Mouse (Mus musculus): ENCODE results near the gene Mrpl23. TPM values are rescaled to one million over a fixed set of nuclear protein-coding genes. Genes with fewer than 3 reads are reported as not detected.

The Mrpl23 gene
- polyA plus RNA-seq (2015; fragmentation: Nextera tagmentation; extraction: Ambion mirVana) = 14.2 and 20.0 TPM in 2 replicates

- WGBS = 5% methylated on average over 17 of the region's 17 CpGs
- peaks cover 34% of the 10 kb centered on the region for H3K4me1 ChIP-seq (ENCODE audit: control insufficient read depth, insufficient read depth, low read length)
Measured at GRCm38 (mm10) chr7:142532671-142533058, at the start of gene Mrpl23. Mrpl23 (plus strand) TSS chr7:142532686.

GRCm38 (mm10) chr7:142483136-142483535, 49.4 kb upstream of the Mrpl23 start:
- Histone ChIP-seq H3K4me1 (ENCODE audit: control insufficient read depth, insufficient read depth, low read length) (peaks cover 65% of the 10 kb centered on the region), H3K4me2 (ENCODE audit: low read depth, low read length) (no peak overlapping the region), H3K36me3 (ENCODE audit: control insufficient read depth, insufficient read depth) (no peaks in the 10 kb centered on the region), H3K9me3 (replicated peaks; ENCODE audit: control insufficient read depth, low read length) (no peaks in the 10 kb centered on the region), H3K27ac (ENCODE audit: low read length) (peak overlapping the region; percentile 86), H3K27me3 (ENCODE audit: control insufficient read depth, insufficient read depth, low read length) (no peaks in the 10 kb centered on the region), H3K4me3 (ENCODE audit: low read length) (no peak overlapping the region), H3K9ac (ENCODE audit: low read length) (peak overlapping the region; percentile 82)
- WGBS = 15% methylated on average over 11 of the region's 11 CpGs
- peak; percentile 38 for ATAC-seq (replicated peaks; ENCODE audit: extremely low read depth, insufficient read depth, low FRiP score)

More at GRCm38 (mm10) chr7:142532671-142533058, at the start of gene Mrpl23:
- H3K4me2 ChIP-seq (ENCODE audit: low read depth, low read length) = peak within 1 kb of the TSS; percentile 83
- H3K36me3 ChIP-seq (ENCODE audit: control insufficient read depth, insufficient read depth) = 0 out of 2 replicates have a peak, but pooled peaks cover 5% of the 10 kb centered on the region
- peak; percentile 45 for ATAC-seq (replicated peaks; ENCODE audit: extremely low read depth, insufficient read depth, low FRiP score)
- peak within 1 kb of the TSS; percentile 97 for H3K27ac ChIP-seq (ENCODE audit: low read length)
- no peaks in the 10 kb centered on the region for H3K9me3 ChIP-seq (replicated peaks; ENCODE audit: control insufficient read depth, low read length)
- H3K4me3 ChIP-seq (ENCODE audit: low read length) = peak within 1 kb of the TSS; percentile 78
- H3K9ac ChIP-seq (ENCODE audit: low read length) = peak within 1 kb of the TSS; percentile 88
- H3K27me3 ChIP-seq (ENCODE audit: control insufficient read depth, insufficient read depth, low read length) = no peaks in the 10 kb centered on the region

GRCm38 (mm10) chr7:142484780-142485179, 47.7 kb upstream of the Mrpl23 start:
- Histone ChIP-seq H3K36me3 (ENCODE audit: control insufficient read depth, insufficient read depth) (no peaks in the 10 kb centered on the region), H3K4me2 (ENCODE audit: low read depth, low read length) (no peak overlapping the region), H3K27ac (ENCODE audit: low read length) (peak overlapping the region; percentile 86), H3K9me3 (replicated peaks; ENCODE audit: control insufficient read depth, low read length) (no peaks in the 10 kb centered on the region), H3K4me3 (ENCODE audit: low read length) (no peak overlapping the region), H3K9ac (ENCODE audit: low read length) (no peak overlapping the region), H3K4me1 (ENCODE audit: control insufficient read depth, insufficient read depth, low read length) (peaks cover 61% of the 10 kb centered on the region), H3K27me3 (ENCODE audit: control insufficient read depth, insufficient read depth, low read length) (no peaks in the 10 kb centered on the region)
- no peak for ATAC-seq (replicated peaks; ENCODE audit: extremely low read depth, insufficient read depth, low FRiP score)
- 76% methylated on average over 12 of the region's 12 CpGs for WGBS

DNA sequence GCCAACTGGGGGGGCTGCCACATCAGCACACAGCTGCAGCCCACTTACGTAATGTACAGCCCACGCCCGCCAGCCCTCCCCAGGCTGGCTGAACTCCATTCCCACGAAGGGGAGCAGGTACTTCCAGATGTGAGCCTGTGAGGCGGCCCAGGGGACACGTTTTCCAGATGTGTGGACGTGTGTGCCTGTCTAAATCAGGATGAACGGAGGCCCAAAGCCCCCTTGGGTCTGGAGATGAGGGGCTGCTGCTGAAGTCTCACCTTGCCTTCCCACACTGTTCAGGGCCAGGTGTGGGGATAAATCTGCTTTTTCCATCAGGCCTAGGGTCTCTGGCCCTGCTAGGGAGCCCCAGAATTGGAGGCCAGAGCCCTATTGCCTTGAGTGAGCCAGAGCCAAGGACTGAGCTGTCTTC, 45.7 kb upstream of the Mrpl23 start:
- Histone ChIP-seq H3K9ac (ENCODE audit: low read length) (peak overlapping the region; percentile 59), H3K4me1 (ENCODE audit: control insufficient read depth, insufficient read depth, low read length) (peaks cover 42% of the 10 kb centered on the region), H3K36me3 (ENCODE audit: control insufficient read depth, insufficient read depth) (peaks cover 3% of the 10 kb centered on the region; the same call in 1 of the 2 replicates), H3K4me2 (ENCODE audit: low read depth, low read length) (no peak overlapping the region), H3K4me3 (ENCODE audit: low read length) (no peak overlapping the region), H3K27ac (ENCODE audit: low read length) (peak overlapping the region; percentile 76), H3K9me3 (replicated peaks; ENCODE audit: control insufficient read depth, low read length) (no peaks in the 10 kb centered on the region), H3K27me3 (ENCODE audit: control insufficient read depth, insufficient read depth, low read length) (no peaks in the 10 kb centered on the region)
- ATAC-seq (replicated peaks; ENCODE audit: extremely low read depth, insufficient read depth, low FRiP score) = no peak
- WGBS = 75% methylated on average over 8 of the region's 8 CpGs

DNA sequence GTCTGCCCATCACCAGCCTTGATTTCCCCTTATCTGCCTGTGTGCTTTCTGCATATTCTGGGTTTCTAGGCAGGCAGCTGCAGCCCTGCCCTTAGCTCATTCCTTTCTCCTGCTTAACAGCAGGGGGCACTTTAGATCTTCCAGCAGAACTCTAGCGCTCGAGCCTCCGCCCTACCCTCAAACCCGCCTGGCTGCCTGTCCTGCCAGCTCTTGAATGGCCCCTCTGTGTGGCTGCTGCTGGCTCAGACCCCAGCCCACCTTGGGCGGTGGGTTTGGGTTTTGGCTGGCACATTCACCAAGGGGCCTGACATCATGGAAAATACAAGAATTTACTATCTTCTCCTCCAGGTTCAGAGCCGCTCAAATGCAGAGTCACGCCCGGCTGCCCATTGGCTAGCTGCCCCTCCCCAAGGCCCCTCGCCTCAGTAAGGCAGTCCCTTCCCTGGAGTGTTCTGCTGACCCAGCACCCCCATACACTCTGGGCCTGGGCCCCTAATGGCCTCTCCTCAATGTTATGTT, 45.1 kb upstream of the Mrpl23 start:
- Histone ChIP-seq H3K9me3 (replicated peaks; ENCODE audit: control insufficient read depth, low read length) (no peaks in the 10 kb centered on the region), H3K27ac (ENCODE audit: low read length) (peak overlapping the region; percentile 76), H3K4me3 (ENCODE audit: low read length) (no peak overlapping the region), H3K4me2 (ENCODE audit: low read depth, low read length) (no peak overlapping the region), H3K27me3 (ENCODE audit: control insufficient read depth, insufficient read depth, low read length) (no peaks in the 10 kb centered on the region), H3K9ac (ENCODE audit: low read length) (peak overlapping the region; percentile 59), H3K4me1 (ENCODE audit: control insufficient read depth, insufficient read depth, low read length) (peaks cover 36% of the 10 kb centered on the region), H3K36me3 (ENCODE audit: control insufficient read depth, insufficient read depth) (peaks cover 3% of the 10 kb centered on the region; the same call in 1 of the 2 replicates)
- WGBS = 26% methylated on average over 9 of the region's 9 CpGs
- ATAC-seq (replicated peaks; ENCODE audit: extremely low read depth, insufficient read depth, low FRiP score) = peak; percentile 29; the same call in 1 of the 2 replicates

- H3K4me2 ChIP-seq (ENCODE audit: low read depth, low read length) = no peak overlapping the region
- WGBS = 78% methylated on average over 3 of the region's 3 CpGs
- H3K9me3 ChIP-seq (replicated peaks; ENCODE audit: control insufficient read depth, low read length) = no peaks in the 10 kb centered on the region
- peaks cover 3% of the 10 kb centered on the region; the same call in 1 of the 2 replicates for H3K36me3 ChIP-seq (ENCODE audit: control insufficient read depth, insufficient read depth)
- no peak overlapping the region; the same call in 1 of the 2 replicates for H3K9ac ChIP-seq (ENCODE audit: low read length)
- H3K4me3 ChIP-seq (ENCODE audit: low read length) = no peak overlapping the region
- H3K27ac ChIP-seq (ENCODE audit: low read length) = peak overlapping the region; percentile 76
- H3K4me1 ChIP-seq (ENCODE audit: control insufficient read depth, insufficient read depth, low read length) = peaks cover 29% of the 10 kb centered on the region
- no peak for ATAC-seq (replicated peaks; ENCODE audit: extremely low read depth, insufficient read depth, low FRiP score)
- no peaks in the 10 kb centered on the region for H3K27me3 ChIP-seq (ENCODE audit: control insufficient read depth, insufficient read depth, low read length)
Measured at GRCm38 (mm10) chr7:142488053-142488452, 44.4 kb upstream of the Mrpl23 start.

DNA sequence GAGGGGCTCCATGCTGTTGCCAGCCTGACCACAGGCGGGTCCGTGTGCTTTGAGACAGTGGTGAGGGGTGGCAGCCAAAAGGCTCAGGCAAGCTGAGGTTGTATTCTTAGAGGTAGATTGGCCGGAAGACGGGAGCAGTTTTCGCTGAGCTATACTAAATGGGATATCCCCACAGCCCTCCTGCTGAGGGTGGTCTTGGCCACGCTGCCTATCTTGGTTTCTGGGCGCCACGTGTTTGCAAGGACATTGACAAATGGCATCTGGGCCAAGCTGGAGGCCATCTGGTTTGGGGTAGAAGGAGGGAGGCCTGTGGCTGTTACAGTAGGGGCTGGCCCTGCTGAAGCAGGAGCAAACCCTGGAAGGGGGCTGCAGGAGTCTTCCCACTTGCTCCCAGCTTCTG, 39.0 kb upstream of the Mrpl23 start:
- no peak overlapping the region for H3K4me3 ChIP-seq (ENCODE audit: low read length)
- no peak overlapping the region for H3K27ac ChIP-seq (ENCODE audit: low read length)
- ATAC-seq (replicated peaks; ENCODE audit: extremely low read depth, insufficient read depth, low FRiP score) = no peak
- H3K9me3 ChIP-seq (replicated peaks; ENCODE audit: control insufficient read depth, low read length) = no peaks in the 10 kb centered on the region
- WGBS = 75% methylated on average over 8 of the region's 8 CpGs
- no peak overlapping the region for H3K9ac ChIP-seq (ENCODE audit: low read length)
- H3K27me3 ChIP-seq (ENCODE audit: control insufficient read depth, insufficient read depth, low read length) = no peaks in the 10 kb centered on the region
- peaks cover 5% of the 10 kb centered on the region; the same call in 1 of the 2 replicates for H3K36me3 ChIP-seq (ENCODE audit: control insufficient read depth, insufficient read depth)
- peaks cover 8% of the 10 kb centered on the region for H3K4me1 ChIP-seq (ENCODE audit: control insufficient read depth, insufficient read depth, low read length)
- no peak overlapping the region for H3K4me2 ChIP-seq (ENCODE audit: low read depth, low read length)

DNA sequence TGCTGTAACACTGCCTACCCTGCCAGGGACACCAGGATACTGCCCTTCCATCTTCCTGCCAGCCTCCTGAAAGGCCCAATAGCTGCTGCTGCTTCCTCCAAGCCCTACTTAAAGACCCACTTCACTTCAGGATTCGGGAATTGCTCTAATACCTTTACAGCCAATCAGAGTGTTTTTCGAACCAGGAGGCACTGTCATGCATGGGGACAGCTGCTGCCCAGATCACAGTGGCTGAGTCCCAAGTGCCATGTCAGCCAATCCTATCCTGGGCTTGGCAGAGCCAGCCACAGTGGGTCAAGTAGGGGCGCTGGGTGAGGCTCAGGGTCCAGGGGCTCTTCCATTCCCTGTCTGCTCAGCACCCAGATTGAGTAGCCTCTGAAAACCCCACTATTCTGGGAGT, 36.3 kb upstream of the Mrpl23 start:
- Histone ChIP-seq H3K9me3 (replicated peaks; ENCODE audit: control insufficient read depth, low read length) (no peaks in the 10 kb centered on the region), H3K4me2 (ENCODE audit: low read depth, low read length) (no peak overlapping the region), H3K27me3 (ENCODE audit: control insufficient read depth, insufficient read depth, low read length) (no peaks in the 10 kb centered on the region), H3K4me3 (ENCODE audit: low read length) (no peak overlapping the region), H3K36me3 (ENCODE audit: control insufficient read depth, insufficient read depth) (0 out of 2 replicates have a peak, but pooled peaks cover 3% of the 10 kb centered on the region), H3K9ac (ENCODE audit: low read length) (no peak overlapping the region), H3K27ac (ENCODE audit: low read length) (no peak overlapping the region), H3K4me1 (ENCODE audit: control insufficient read depth, insufficient read depth, low read length) (peaks cover 17% of the 10 kb centered on the region)
- 79% methylated on average over 3 of the region's 3 CpGs for WGBS
- ATAC-seq (replicated peaks; ENCODE audit: extremely low read depth, insufficient read depth, low FRiP score) = no peak

DNA sequence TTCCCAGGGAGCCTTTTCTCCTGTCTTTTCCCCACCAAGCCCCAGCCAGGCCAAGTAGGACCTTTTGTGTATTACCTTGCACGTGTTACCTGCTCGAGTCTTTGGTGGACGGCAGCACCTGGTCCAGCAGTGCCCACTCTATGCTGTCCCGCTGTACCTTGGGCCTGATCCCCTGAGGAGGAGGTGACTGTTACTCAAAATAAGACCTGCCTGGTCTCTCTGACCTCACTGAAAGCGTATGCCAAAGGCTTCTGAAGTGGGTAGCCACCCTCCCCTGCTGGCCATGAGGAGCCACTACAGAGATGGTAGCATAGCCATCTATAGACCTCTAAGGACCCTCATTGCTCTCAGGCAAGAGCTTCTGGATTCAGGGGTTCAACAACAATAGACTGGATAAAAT, 35.7 kb upstream of the Mrpl23 start:
- Histone ChIP-seq H3K27ac (ENCODE audit: low read length) (no peak overlapping the region), H3K9ac (ENCODE audit: low read length) (no peak overlapping the region), H3K4me1 (ENCODE audit: control insufficient read depth, insufficient read depth, low read length) (peaks cover 17% of the 10 kb centered on the region), H3K4me3 (ENCODE audit: low read length) (no peak overlapping the region), H3K36me3 (ENCODE audit: control insufficient read depth, insufficient read depth) (0 out of 2 replicates have a peak, but pooled peaks cover 3% of the 10 kb centered on the region), H3K27me3 (ENCODE audit: control insufficient read depth, insufficient read depth, low read length) (no peaks in the 10 kb centered on the region), H3K9me3 (replicated peaks; ENCODE audit: control insufficient read depth, low read length) (no peaks in the 10 kb centered on the region), H3K4me2 (ENCODE audit: low read depth, low read length) (no peak overlapping the region)
- WGBS = 87% methylated on average over 5 of the region's 5 CpGs
- ATAC-seq (replicated peaks; ENCODE audit: extremely low read depth, insufficient read depth, low FRiP score) = 0 out of 2 replicates have a peak, but pooled peaks have one; percentile 12

Measured in heart, embryonic 16.5 days (tissue).